Mouse (Mus musculus) embryonic facial prominence, embryonic 12.5 days (tissue): ENCODE measurements at regions not wholly inside any gene's neighbourhood (a gene's known extent, or its start where the extent isn't known, plus 50 kb on each side); places are given as distances from the start of the nearest gene placed in this dataset.

Source experiments
- ATAC-seq: fragments of 200-750 bp; cut with Nextera tagmentation; 2 replicates; pipeline ENCODE4 v1.8.0; 2017; ENCODE audit not compliant: insufficient number of reproducible peaks, insufficient read depth, low FRiP score, low TSS enrichment
- H3K27ac ChIP-seq: fragments of 300-500 bp; sonication (generic); 2 replicates; pipeline ENCODE4 v1.5.1; 2016; ENCODE audit warnings: mild to moderate bottlenecking
- H3K27me3 ChIP-seq: fragments of 300-500 bp; sonication (generic); 2 replicates; pipeline ENCODE4 v1.6.1; 2016; ENCODE audit warnings: mild to moderate bottlenecking, moderate library complexity
- H3K36me3 ChIP-seq: fragments of 300-500 bp; sonication (generic); 2 replicates; pipeline ENCODE4 v1.6.1; 2016; ENCODE audit warnings: mild to moderate bottlenecking
- H3K4me1 ChIP-seq: fragments of 300-500 bp; sonication (generic); 2 replicates; pipeline ENCODE4 v1.6.1; 2016
- H3K4me2 ChIP-seq: fragments of 300-500 bp; sonication (generic); replicated peaks from 2 replicates; pipeline ENCODE4 v1.6.1; 2016; ENCODE audit warnings: mild to moderate bottlenecking, moderate library complexity
- H3K4me3 ChIP-seq: fragments of 300-500 bp; sonication (generic); 2 replicates; pipeline ENCODE4 v1.5.1; 2016; ENCODE audit warnings: mild to moderate bottlenecking
- H3K9ac ChIP-seq: fragments of 300-500 bp; sonication (generic); 2 replicates; pipeline ENCODE4 v1.6.1; 2016; ENCODE audit warnings: mild to moderate bottlenecking, moderate library complexity
- H3K9me3 ChIP-seq: fragments of 300-500 bp; sonication (generic); 2 replicates; pipeline ENCODE4 v1.6.1; 2016; ENCODE audit warnings: mild to moderate bottlenecking, moderate library complexity
- WGBS: fragments of 180-500 bp; shearing (Covaris S2); methylation state at CpG from one replicate; pipeline ENCODE4 v1.1.7; 2016; 5-methylcytosine and 5-hydroxymethylcytosine counted together

DNA sequence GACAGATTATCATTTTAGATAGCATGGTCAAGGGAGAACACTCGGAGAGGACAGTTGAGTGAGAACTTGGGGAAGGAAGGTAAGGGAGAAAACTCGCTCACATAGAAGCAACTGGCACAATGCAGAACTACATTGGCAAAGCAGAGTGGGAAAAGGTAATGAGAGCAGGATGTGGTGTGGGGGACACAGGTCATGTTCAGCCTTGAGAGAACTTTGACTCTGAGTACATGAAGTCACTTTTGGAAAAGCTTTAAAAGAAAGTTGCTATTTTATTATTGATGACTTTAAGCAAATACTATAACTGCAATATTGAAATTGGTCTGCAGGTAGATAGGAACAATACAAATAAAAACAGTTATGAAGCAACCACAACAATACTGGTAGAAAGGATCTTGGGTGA, 437.4 kb upstream of the Jag1 start:
- Histone ChIP-seq H3K27me3 (no peaks in the 10 kb centered on the region), H3K4me3 (no peak overlapping the region), H3K9me3 (no peaks in the 10 kb centered on the region), H3K9ac (no peak overlapping the region), H3K36me3 (no peaks in the 10 kb centered on the region), H3K4me1 (no peaks in the 10 kb centered on the region), H3K4me2 (no peak overlapping the region), H3K27ac (no peak overlapping the region)
- no peak for ATAC-seq
- WGBS, result 87% methylated on average over 2 of the region's 2 CpGs

DNA sequence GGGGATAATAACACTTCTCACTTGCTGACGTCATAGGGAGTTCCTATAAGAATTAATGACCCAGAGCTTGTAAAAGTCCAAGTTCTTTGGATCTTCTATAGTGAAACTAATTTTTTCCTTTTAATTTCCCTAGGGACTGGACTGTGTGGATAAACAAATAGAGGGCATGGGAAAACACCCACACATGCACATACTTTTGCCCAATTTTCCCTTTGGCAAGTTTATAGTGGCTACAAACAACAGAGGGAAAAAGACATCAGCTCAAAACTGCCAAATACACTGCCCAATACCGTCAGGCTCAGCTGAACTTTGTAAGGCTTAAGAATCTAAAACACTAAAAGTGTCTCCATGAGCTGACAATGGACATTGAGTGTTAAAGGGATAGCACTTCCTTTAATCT, 420.1 kb upstream of the Jag1 start:
- 0 out of 2 replicates have a peak, but pooled peaks cover 2% of the 10 kb centered on the region for H3K4me1 ChIP-seq
- H3K27me3 ChIP-seq, result no peaks in the 10 kb centered on the region
- H3K36me3 ChIP-seq, result no peaks in the 10 kb centered on the region
- H3K9me3 ChIP-seq, result no peaks in the 10 kb centered on the region
- H3K27ac ChIP-seq, result no peak overlapping the region
- ATAC-seq, result no peak
- H3K4me3 ChIP-seq, result no peak overlapping the region
- H3K4me2 ChIP-seq, result no peak overlapping the region
- WGBS, result 74% methylated on average over 2 of the region's 2 CpGs
- H3K9ac ChIP-seq, result no peak overlapping the region

DNA sequence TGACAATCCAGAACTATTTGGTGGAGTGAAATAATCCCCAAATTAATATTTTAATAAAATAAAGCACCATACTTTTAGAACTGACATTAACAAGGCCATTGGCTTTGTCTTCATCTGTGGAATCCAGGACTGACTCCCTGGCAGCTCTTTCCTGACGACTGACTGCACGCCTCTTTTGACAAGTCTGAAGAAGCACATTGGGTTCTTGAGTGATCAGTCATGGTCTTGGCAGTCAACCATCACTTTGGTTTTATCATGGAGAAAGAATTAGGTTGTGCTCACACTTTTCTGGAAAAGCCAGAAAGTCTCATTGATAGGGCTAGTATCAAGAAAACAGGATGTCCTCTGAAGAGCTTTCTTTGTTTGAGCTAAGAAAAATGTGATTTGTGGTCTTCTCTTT, 399.8 kb upstream of the Jag1 start:
- Histone ChIP-seq H3K9me3 (no peaks in the 10 kb centered on the region), H3K9ac (no peak overlapping the region), H3K4me2 (no peak overlapping the region), H3K36me3 (no peaks in the 10 kb centered on the region), H3K27me3 (no peaks in the 10 kb centered on the region), H3K27ac (no peak overlapping the region), H3K4me3 (no peak overlapping the region), H3K4me1 (no peaks in the 10 kb centered on the region)
- 83% methylated on average over 2 of the region's 2 CpGs for WGBS
- ATAC-seq, result no peak

DNA sequence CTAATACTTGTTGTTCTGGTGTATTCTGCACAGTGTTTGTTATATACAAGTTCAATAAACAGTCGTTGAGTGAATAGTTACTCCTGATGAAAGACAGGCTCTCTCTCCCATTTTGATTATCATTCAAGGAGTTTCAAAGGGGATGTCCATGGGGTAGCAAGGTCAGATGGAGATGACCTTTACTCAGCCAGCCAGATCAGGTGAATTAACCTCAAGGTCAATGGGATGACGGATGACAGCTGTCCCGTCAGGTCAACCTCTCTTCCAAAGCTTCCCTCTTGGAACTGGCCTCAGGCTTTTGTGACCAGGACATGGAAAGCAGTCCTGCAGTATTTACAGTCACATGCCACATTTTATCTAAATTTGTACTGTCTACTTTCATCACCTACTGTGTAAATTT, 398.6 kb upstream of the Jag1 start:
- no peaks in the 10 kb centered on the region for H3K9me3 ChIP-seq
- no peaks in the 10 kb centered on the region for H3K36me3 ChIP-seq
- no peak overlapping the region for H3K4me3 ChIP-seq
- no peak overlapping the region for H3K4me2 ChIP-seq
- WGBS, result 16% methylated on average over 3 of the region's 3 CpGs
- ATAC-seq, result no peak
- H3K27ac ChIP-seq, result no peak overlapping the region
- H3K9ac ChIP-seq, result no peak overlapping the region
- H3K4me1 ChIP-seq, result no peaks in the 10 kb centered on the region
- H3K27me3 ChIP-seq, result no peaks in the 10 kb centered on the region

DNA sequence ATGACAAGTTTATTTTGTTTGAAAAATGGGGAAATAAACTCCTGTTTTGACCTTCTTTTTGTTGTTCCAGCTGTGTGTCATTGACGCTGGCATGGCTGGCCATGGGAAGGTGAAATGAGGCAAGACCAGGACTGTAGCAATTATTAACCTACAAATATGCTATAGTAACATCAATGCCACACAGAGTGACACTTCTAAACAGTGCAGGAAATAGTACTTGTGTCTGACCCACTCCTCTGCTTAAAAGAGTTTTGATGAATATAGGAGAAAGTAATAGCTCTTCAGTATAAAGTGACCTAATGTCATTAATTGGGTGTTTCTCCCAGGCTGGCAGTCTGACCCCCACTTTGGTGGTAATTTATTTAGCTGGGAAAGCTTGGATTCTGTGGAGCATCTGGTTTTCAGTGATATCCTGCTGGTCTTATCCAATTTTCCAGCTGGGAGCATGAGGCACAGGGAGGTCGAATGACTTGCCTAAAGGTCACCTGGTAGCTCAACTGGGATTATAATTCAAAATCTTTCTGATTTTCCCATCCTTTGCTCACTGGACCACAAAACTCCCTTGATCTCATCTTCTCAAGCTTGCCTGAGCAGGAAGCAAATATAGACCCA, 397.6 kb upstream of the Jag1 start:
- Histone ChIP-seq H3K27ac (no peak overlapping the region), H3K4me3 (no peak overlapping the region), H3K9me3 (no peaks in the 10 kb centered on the region), H3K9ac (no peak overlapping the region), H3K27me3 (no peaks in the 10 kb centered on the region), H3K4me2 (no peak overlapping the region), H3K4me1 (no peaks in the 10 kb centered on the region), H3K36me3 (no peaks in the 10 kb centered on the region)
- WGBS, result 10% methylated on average over 2 of the region's 2 CpGs
- ATAC-seq, result no peak

DNA sequence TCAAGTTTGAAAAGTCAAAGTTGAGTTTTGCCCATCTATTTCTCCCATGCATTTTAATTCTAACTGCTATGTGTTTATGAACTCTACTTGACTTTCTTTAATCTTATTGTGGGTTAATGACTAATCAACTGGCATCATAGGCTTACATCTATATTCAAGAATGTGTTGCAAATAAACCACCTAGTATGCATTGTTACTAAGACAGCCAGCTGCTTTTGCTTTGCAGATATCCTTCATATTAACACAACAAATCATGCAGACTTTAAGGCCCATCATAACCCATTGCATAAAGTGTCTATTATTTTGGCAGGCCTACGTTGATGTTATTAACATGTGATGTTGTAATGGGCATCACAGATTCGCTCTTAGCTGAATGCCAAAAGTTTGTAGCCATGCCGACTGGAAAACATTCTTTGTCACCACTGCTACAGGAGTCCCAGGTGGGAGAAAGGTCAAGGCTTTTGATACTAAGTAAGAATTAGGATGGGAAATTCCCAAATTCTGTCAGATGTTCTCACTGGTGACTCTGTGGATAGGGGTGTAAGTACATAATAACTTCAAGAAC, 394.3 kb upstream of the Jag1 start:
- 76% methylated on average over 3 of the region's 3 CpGs for WGBS
- H3K9ac ChIP-seq, result no peak overlapping the region

DNA sequence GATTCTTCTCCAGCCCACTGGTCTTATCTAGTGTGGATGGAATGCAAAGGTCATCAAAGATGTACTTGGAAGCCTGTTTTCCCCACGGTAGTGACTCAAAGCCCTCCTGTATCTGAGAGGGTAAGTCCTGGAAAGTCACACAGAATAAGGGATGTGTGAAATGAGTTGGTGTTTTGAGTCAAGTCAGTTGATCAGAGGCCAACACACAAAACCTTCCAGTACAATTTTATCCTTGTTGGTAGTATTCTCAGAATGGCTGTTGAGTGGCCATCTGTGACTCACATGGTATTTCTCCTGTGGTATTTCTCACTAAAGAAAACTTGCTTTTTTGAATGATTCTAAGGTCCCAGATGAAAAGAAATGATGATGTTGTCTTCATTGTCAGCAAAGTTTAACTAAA, 384.8 kb upstream of the Jag1 start:
- Histone ChIP-seq H3K36me3 (no peaks in the 10 kb centered on the region), H3K27me3 (no peaks in the 10 kb centered on the region), H3K4me1 (no peaks in the 10 kb centered on the region), H3K4me2 (no peak overlapping the region), H3K27ac (no peak overlapping the region), H3K9me3 (no peaks in the 10 kb centered on the region), H3K9ac (no peak overlapping the region), H3K4me3 (no peak overlapping the region)
- ATAC-seq, result no peak
- WGBS, result 57% methylated on average over 1 of the region's 1 CpGs

More for the DNA sequence above, 394.3 kb upstream of the Jag1 start:
- H3K4me2 ChIP-seq, result no peak overlapping the region
- H3K36me3 ChIP-seq, result no peaks in the 10 kb centered on the region
- no peak for ATAC-seq
- H3K4me1 ChIP-seq, result no peaks in the 10 kb centered on the region
- no peak overlapping the region for H3K4me3 ChIP-seq
- H3K27me3 ChIP-seq, result no peaks in the 10 kb centered on the region
- no peaks in the 10 kb centered on the region for H3K9me3 ChIP-seq
- no peak overlapping the region for H3K27ac ChIP-seq

DNA sequence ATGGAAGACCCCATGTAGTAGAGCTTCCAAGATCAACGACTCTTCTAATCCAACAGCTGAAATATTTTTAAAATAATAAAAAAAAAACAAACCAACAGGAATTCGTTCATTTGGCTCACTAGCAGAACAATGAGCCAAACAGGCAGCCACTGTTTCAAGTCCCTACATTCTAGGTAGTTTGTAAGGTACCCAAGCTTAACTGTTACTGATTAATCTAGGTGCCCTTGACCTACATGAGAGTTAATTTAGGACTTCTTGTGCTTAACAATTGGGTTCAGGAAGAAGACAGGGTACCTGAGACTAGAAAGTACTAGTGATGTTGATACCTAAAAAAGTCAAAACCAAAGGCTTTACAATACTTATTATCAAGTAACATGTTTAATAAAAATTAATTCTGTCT, 381.2 kb upstream of the Jag1 start:
- Histone ChIP-seq H3K9ac (no peak overlapping the region), H3K27me3 (no peaks in the 10 kb centered on the region), H3K4me2 (no peak overlapping the region), H3K9me3 (no peaks in the 10 kb centered on the region), H3K4me1 (no peaks in the 10 kb centered on the region), H3K36me3 (no peaks in the 10 kb centered on the region), H3K4me3 (no peak overlapping the region), H3K27ac (no peak overlapping the region)
- ATAC-seq, result no peak
- WGBS, result 78% methylated on average over 2 of the region's 2 CpGs

DNA sequence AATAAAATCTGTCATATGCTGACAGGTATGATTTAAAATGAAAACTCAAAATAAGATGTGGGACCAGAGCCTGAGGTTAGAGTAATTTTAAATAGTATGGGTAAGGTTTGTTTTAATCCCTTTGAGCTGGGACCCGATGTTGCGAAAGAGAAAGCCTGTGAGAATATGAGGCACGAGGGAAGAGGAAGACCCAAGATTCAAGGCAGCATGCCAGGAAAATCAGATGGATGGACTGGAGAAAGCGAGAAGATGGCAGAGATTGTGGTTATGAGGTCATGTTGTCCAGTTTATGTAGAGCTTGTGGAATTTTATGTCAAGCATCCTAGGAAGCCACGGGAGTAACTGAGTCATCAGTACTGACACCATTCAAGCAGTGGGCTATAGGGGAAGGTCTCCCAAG, 377.2 kb upstream of the Jag1 start:
- Histone ChIP-seq H3K4me2 (no peak overlapping the region), H3K9ac (no peak overlapping the region), H3K4me1 (no peaks in the 10 kb centered on the region), H3K27me3 (no peaks in the 10 kb centered on the region), H3K4me3 (no peak overlapping the region), H3K9me3 (no peaks in the 10 kb centered on the region), H3K36me3 (no peaks in the 10 kb centered on the region), H3K27ac (no peak overlapping the region)
- no peak for ATAC-seq
- WGBS, result 85% methylated on average over 5 of the region's 5 CpGs

DNA sequence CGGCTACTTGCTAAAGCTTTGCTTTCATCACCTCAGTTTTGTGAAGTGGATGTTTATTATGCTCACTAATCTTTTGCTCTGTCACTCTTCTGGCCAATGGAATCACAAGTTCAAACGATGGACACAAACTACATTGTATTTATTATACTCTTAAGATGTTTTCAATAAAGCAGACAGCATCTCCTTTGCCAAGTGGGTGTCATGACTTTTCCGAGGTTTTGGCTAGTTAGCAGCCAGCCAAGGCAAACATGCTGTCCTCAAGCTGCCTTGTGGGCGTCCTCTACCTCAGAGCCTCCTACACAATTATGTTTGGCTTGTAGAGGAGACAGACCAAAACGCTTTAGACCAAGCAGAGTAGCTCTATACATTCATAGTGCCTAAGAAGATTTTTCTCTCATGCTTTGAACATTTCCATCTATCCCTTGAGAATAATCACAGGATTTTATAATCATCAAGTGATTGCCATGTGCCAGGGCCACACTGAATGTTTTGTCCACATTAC, 372.8 kb upstream of the Jag1 start:
- H3K36me3 ChIP-seq, result no peaks in the 10 kb centered on the region
- no peaks in the 10 kb centered on the region for H3K27me3 ChIP-seq
- no peak overlapping the region for H3K4me3 ChIP-seq
- H3K4me2 ChIP-seq, result no peak overlapping the region
- no peaks in the 10 kb centered on the region for H3K9me3 ChIP-seq
- H3K4me1 ChIP-seq, result no peaks in the 10 kb centered on the region
- no peak overlapping the region for H3K9ac ChIP-seq
- no peak overlapping the region for H3K27ac ChIP-seq
- no peak for ATAC-seq
- 73% methylated on average over 5 of the region's 5 CpGs for WGBS

DNA sequence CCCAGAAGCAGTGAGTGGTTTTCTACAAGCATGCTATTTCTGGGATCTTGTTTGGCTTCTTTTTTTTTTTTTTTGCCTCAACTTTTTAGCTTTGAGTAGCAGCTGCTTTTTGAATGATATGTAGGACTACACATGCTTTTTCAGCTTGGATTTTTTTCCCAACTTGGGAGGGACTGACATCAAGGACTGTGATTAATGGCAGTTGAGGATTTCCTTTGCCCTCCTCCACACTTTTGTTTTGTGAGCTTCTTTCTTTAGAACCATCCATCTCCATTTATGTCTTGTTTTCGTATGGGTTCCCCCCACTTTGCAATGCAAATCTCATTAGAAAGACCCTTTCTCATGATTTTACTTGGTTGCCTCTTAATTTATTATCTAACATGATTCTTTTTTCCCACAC, 352.3 kb upstream of the Jag1 start:
- no peak for ATAC-seq

DNA sequence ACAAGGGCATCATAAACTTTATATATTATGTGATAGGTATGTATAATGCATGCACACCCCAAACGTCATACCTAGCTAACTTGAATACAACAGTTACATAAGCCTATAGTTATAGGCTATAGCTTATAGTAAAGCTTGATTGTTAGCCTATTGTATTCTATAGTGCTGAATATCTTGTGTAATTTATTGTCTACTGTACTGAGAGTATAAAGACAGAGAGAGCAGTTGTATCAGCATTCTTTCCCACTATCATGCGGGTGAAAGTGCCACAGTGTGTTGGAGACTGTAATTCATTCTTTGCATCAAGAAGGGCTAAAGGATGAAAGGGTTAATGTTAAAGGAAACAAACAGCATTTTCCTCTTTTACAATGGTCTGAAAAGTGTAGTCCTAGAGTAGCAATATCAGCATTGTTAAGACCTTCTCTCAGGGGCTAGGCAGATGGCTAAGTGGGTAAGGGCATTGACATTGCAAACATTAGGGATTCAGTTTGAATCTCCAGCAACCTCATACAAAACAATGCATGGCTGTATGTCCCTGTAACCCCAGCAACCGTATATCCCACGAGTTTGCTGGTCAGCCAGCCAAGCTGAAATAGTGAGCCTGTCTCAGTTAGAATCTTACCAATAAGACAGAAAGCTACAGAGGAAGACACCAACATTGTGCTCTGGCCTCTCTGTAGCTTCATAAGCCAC, 340.8 kb upstream of the Jag1 start:
- Histone ChIP-seq H3K9ac (no peak overlapping the region), H3K9me3 (no peaks in the 10 kb centered on the region), H3K4me3 (no peak overlapping the region), H3K4me2 (no peak overlapping the region), H3K4me1 (no peaks in the 10 kb centered on the region), H3K27me3 (no peaks in the 10 kb centered on the region), H3K27ac (no peak overlapping the region), H3K36me3 (no peaks in the 10 kb centered on the region)
- no peak for ATAC-seq
- 55% methylated on average over 4 of the region's 4 CpGs for WGBS

More for the DNA sequence above, 352.3 kb upstream of the Jag1 start:
- Histone ChIP-seq H3K4me2 (no peak overlapping the region), H3K27me3 (no peaks in the 10 kb centered on the region), H3K27ac (no peak overlapping the region), H3K4me3 (no peak overlapping the region), H3K9ac (no peak overlapping the region), H3K9me3 (no peaks in the 10 kb centered on the region), H3K36me3 (no peaks in the 10 kb centered on the region), H3K4me1 (no peaks in the 10 kb centered on the region)
- 67% methylated on average over 1 of the region's 1 CpGs for WGBS
